Mouse (Mus musculus) liver, postnatal 0 days (tissue): Measurements from ENCODE around the gene 1810043G02Rik.

Experiments used
- CTCF ChIP-seq: sonication (generic); IDR thresholded peaks from 2 replicates; pipeline ENCODE4 v1.5.1; 2016; ENCODE audit warnings: antibody characterized with exemption, low read depth
- EP300 ChIP-seq: IDR thresholded peaks from 2 replicates; pipeline ENCODE4 v1.6.1; 2016; ENCODE audit warnings: antibody characterized with exemption, low read depth, mild to moderate bottlenecking

GRCm38 (mm10) chr10:77974811-77975210 is 3.5 kb upstream of the 1810043G02Rik start:
- TF ChIP-seq CTCF = no peak
- TF ChIP-seq EP300 = no peak
